Comparison of ENCODE assay signal across 10 mouse cellular contexts in genomic region chr7:97845546-97845945, GRCm38 (mm10). TPM values are rescaled to one million over a fixed set of nuclear protein-coding genes. Genes with fewer than 3 reads are reported as not detected.
DNase-seq lines count a peak whose midpoint lies in the region; ATAC-seq and TF ChIP-seq lines count a peak whose summit lies in the region.
"Had no signal": no experiment of that assay in that cellular context is flagged by ENCODE, and none has a peak within 500 bp of the region (broad histone marks: within the 10 kb centered on the region; RNA-seq: fewer than 3 reads in every experiment).

No protein-coding gene starts in this region.

- no peak for TF ChIP-seq CTCF in kidney, adult 2 months (conservative IDR thresholded peaks at IDR 0.05; ENCODE audit: insufficient read depth, insufficient read length, low read depth, low read length)

- no peak overlapping the region for H3K27ac ChIP-seq in kidney, adult 2 months (ENCODE audit: insufficient read depth, low read depth, low read length)
- H3K27ac ChIP-seq in kidney, embryonic 14.5 days (ENCODE audit: low read depth, low read length): no peak overlapping the region

- H3K4me3 ChIP-seq in kidney, adult 2 months (ENCODE audit: insufficient read depth, low read depth, low read length): no peak overlapping the region
- H3K4me3 ChIP-seq in kidney, embryonic 14.5 days (ENCODE audit: low read length): no peak overlapping the region

- peak; percentile 84 for DNase-seq in kidney, adult 2 months
- peak; percentile 22 for DNase-seq in 416B (ENCODE audit: low read depth)
- DNase-seq in adrenal gland, adult 8-10 months: peak; percentile 52
- DNase-seq in cerebellum, postnatal 36 days: peak; percentile 63 to 79
- DNase-seq in embryo, embryonic 11 days: no peak
- no peak for DNase-seq in testis, postnatal 10 days (ENCODE audit: low spot score)
- no peak for DNase-seq in ovary, postnatal 36 days (ENCODE audit: low spot score)
- DNase-seq: gastrocnemius, postnatal 14 days; lung, embryonic 14.5 days had no signal

- H3K9ac ChIP-seq in kidney, embryonic 14.5 days (ENCODE audit: low read depth, low read length): no peak overlapping the region
- H3K9ac ChIP-seq: lung, embryonic 14.5 days had no signal

- H3K4me1 ChIP-seq in kidney, adult 2 months (ENCODE audit: control insufficient read depth, insufficient read depth, low read length): no peaks in the 10 kb centered on the region; the same call in 1 of the 2 replicates
- no peaks in the 10 kb centered on the region for H3K4me1 ChIP-seq in kidney, embryonic 14.5 days (ENCODE audit: control insufficient read depth, insufficient read depth, low read length)

- no peaks in the 10 kb centered on the region for H3K9me3 ChIP-seq in kidney, embryonic 14.5 days (ENCODE audit: control insufficient read depth, low read length)

- no peak for ATAC-seq in kidney, embryonic 14.5 days (ENCODE audit: low FRiP score, low TSS enrichment)

- no peak overlapping the region for H3K4me2 ChIP-seq in kidney, embryonic 14.5 days (replicated peaks; ENCODE audit: low read depth, low read length)
- H3K4me2 ChIP-seq: lung, embryonic 14.5 days had no signal

- no peak for TF ChIP-seq POLR2A in kidney, adult 2 months (IDR thresholded peaks at IDR 0.05; ENCODE audit: low read depth, low read length)

- H3K27me3 ChIP-seq in kidney, adult 2 months (replicated peaks; ENCODE audit: control insufficient read depth, insufficient read depth, low read length): no peaks in the 10 kb centered on the region
- no peaks in the 10 kb centered on the region for H3K27me3 ChIP-seq in kidney, embryonic 14.5 days (ENCODE audit: control insufficient read depth, insufficient read depth, low read length)

- H3K36me3 ChIP-seq in kidney, adult 2 months (ENCODE audit: control insufficient read depth, insufficient read depth, low read length): no peaks in the 10 kb centered on the region
- H3K36me3 ChIP-seq in kidney, embryonic 14.5 days (ENCODE audit: control insufficient read depth, insufficient read depth, low read length): no peaks in the 10 kb centered on the region

- WGBS in kidney, adult 2 months: 39% methylated on average over 2 of the region's 2 CpGs
- 73% methylated on average over 2 of the region's 2 CpGs for WGBS in kidney, embryonic 14.5 days

RNA-seq across cellular contexts. Expression of gene Pak1, which starts 57.2 kb away (rescaled TPM):
- polyA plus RNA-seq in kidney, adult 2 months (2012; rRNA removed): 25.1 and 30.3 TPM in 2 replicates
- polyA plus RNA-seq in kidney, embryonic 14.5 days (2014; fragmentation: Nextera tagmentation; extraction: Ambion mirVana): 13.0 and 22.1 TPM in 2 replicates
- 10 to 100 TPM; 15.8 to 35.1 (median 27.8) TPM for total RNA-seq in adrenal gland, adult 8-10 months (2022)

Comparison
In these comparisons a context has a peak if more than half of its experiments do, and no peak if none do; other contexts are left out.
1. DNase-seq: peak in kidney, adult 2 months (single experiment), 416B (single experiment), adrenal gland, adult 8-10 months (single experiment) and cerebellum, postnatal 36 days (2 of 2); none in embryo, embryonic 11 days (single experiment), testis, postnatal 10 days (single experiment) and ovary, postnatal 36 days (single experiment).